Mouse (Mus musculus): ENCODE results near the gene Ift140. TPM values are rescaled to one million over a fixed set of nuclear protein-coding genes. Genes with fewer than 3 reads are reported as not detected.

The Ift140 gene
- polyA plus RNA-seq, 1 experiment from 2014 or later = 25.8 TPM

GRCm38 (mm10) chr17:25138803-25139202 lies 122.9 kb downstream of the Ift140 start:
- Histone ChIP-seq H3K27me3 (ENCODE audit: control insufficient read depth, insufficient read depth, low read length) (no peaks in the 10 kb centered on the region), H3K9me3 (ENCODE audit: control insufficient read depth, low read length) (no peaks in the 10 kb centered on the region), H3K4me1 (ENCODE audit: control insufficient read depth, insufficient read depth, low read length) (peaks cover 6% of the 10 kb centered on the region), H3K4me2 (ENCODE audit: low read depth) (no peak overlapping the region), H3K36me3 (ENCODE audit: control insufficient read depth, insufficient read depth, low read length) (no peaks in the 10 kb centered on the region), H3K9ac (ENCODE audit: low read length) (no peak overlapping the region), H3K4me3 (ENCODE audit: low read depth, low read length) (no peak overlapping the region), H3K27ac (ENCODE audit: low read depth, low read length) (no peak overlapping the region)
- ATAC-seq (ENCODE audit: insufficient read depth, low FRiP score, low TSS enrichment) (no peak), DNase-seq (ENCODE audit: low spot score) (no peak)
- WGBS = 100% methylated on average over 1 of the region's 1 CpGs

GRCm38 (mm10) chr17:25139960-25140359 lies 124.1 kb downstream of the Ift140 start:
- DNase-seq (ENCODE audit: low spot score) (no peak), ATAC-seq (ENCODE audit: insufficient read depth, low FRiP score, low TSS enrichment) (no peak)
- H3K36me3 ChIP-seq (ENCODE audit: control insufficient read depth, insufficient read depth, low read length) = no peaks in the 10 kb centered on the region
- no peaks in the 10 kb centered on the region for H3K9me3 ChIP-seq (ENCODE audit: control insufficient read depth, low read length)
- no peaks in the 10 kb centered on the region for H3K27me3 ChIP-seq (ENCODE audit: control insufficient read depth, insufficient read depth, low read length)
- no peak overlapping the region for H3K9ac ChIP-seq (ENCODE audit: low read length)
- no peak overlapping the region for H3K4me2 ChIP-seq (ENCODE audit: low read depth)
- no peak overlapping the region for H3K4me3 ChIP-seq (ENCODE audit: low read depth, low read length)
- 68% methylated on average over 4 of the region's 4 CpGs for WGBS
- H3K27ac ChIP-seq (ENCODE audit: low read depth, low read length) = no peak overlapping the region
- H3K4me1 ChIP-seq (ENCODE audit: control insufficient read depth, insufficient read depth, low read length) = no peaks in the 10 kb centered on the region

Other genes starting within 250 kb of the Ift140 start
- not detected in 2 replicates for gene Meiob, start 211.8 kb upstream of the Ift140 start, polyA plus RNA-seq (2014; fragmentation: Nextera tagmentation; extraction: Ambion mirVana)
- gene Hagh, start 175.9 kb upstream of the Ift140 start, polyA plus RNA-seq (2014; fragmentation: Nextera tagmentation; extraction: Ambion mirVana) = 32.9 and 34.5 TPM in 2 replicates
- gene Fahd1, start 165.7 kb upstream of the Ift140 start, polyA plus RNA-seq (2014; fragmentation: Nextera tagmentation; extraction: Ambion mirVana) = 16.2 and 19.0 TPM in 2 replicates
- gene Igfals, start 150.1 kb upstream of the Ift140 start, polyA plus RNA-seq (2014; fragmentation: Nextera tagmentation; extraction: Ambion mirVana) = 0.24 TPM in 1 of 2 replicates, not detected in the other
- gene Nubp2, start 129.7 kb upstream of the Ift140 start, polyA plus RNA-seq (2014; fragmentation: Nextera tagmentation; extraction: Ambion mirVana) = 82.3 and 88.8 TPM in 2 replicates
- 45.2 and 49.6 TPM in 2 replicates for gene Spsb3, start 129.4 kb upstream of the Ift140 start, polyA plus RNA-seq (2014; fragmentation: Nextera tagmentation; extraction: Ambion mirVana)
- 28.9 and 29.7 TPM in 2 replicates for gene Eme2, start 121.0 kb upstream of the Ift140 start, polyA plus RNA-seq (2014; fragmentation: Nextera tagmentation; extraction: Ambion mirVana)
- gene Mrps34, start 121.0 kb upstream of the Ift140 start, polyA plus RNA-seq (2014; fragmentation: Nextera tagmentation; extraction: Ambion mirVana) = 75.3 and 81.6 TPM in 2 replicates
- gene Nme3, start 119.6 kb upstream of the Ift140 start, polyA plus RNA-seq (2014; fragmentation: Nextera tagmentation; extraction: Ambion mirVana) = 38.4 and 57.1 TPM in 2 replicates
- 47.8 and 57.5 TPM in 2 replicates for gene Mapk8ip3, start 79.1 kb upstream of the Ift140 start, polyA plus RNA-seq (2014; fragmentation: Nextera tagmentation; extraction: Ambion mirVana)
- gene Jpt2, start 55.4 kb upstream of the Ift140 start, polyA plus RNA-seq (2014; fragmentation: Nextera tagmentation; extraction: Ambion mirVana) = 203 and 204 TPM in 2 replicates
- 11.9 and 12.6 TPM in 2 replicates for gene Cramp1l, start 297 bp upstream of the Ift140 start, polyA plus RNA-seq (2014; fragmentation: Nextera tagmentation; extraction: Ambion mirVana)
- gene Tmem204, start 67.5 kb downstream of the Ift140 start, polyA plus RNA-seq (2014; fragmentation: Nextera tagmentation; extraction: Ambion mirVana) = 11.4 and 13.3 TPM in 2 replicates
- gene Telo2, start 99.9 kb downstream of the Ift140 start, polyA plus RNA-seq (2014; fragmentation: Nextera tagmentation; extraction: Ambion mirVana) = 29.9 and 31.8 TPM in 2 replicates
- not detected in 2 replicates for gene Ptx4, start 104.7 kb downstream of the Ift140 start, polyA plus RNA-seq (2014; fragmentation: Nextera tagmentation; extraction: Ambion mirVana)
- gene Clcn7, start 117.3 kb downstream of the Ift140 start, polyA plus RNA-seq (2014; fragmentation: Nextera tagmentation; extraction: Ambion mirVana) = 20.5 and 22.4 TPM in 2 replicates
- gene Ccdc154, start 146.4 kb downstream of the Ift140 start, polyA plus RNA-seq (2014; fragmentation: Nextera tagmentation; extraction: Ambion mirVana) = not detected in 2 replicates
- gene Gm38655, start 159.4 kb downstream of the Ift140 start, polyA plus RNA-seq (2014; fragmentation: Nextera tagmentation; extraction: Ambion mirVana) = not detected in 2 replicates
- 30.5 and 31.8 TPM in 2 replicates for gene BC003965, start 168.5 kb downstream of the Ift140 start, polyA plus RNA-seq (2014; fragmentation: Nextera tagmentation; extraction: Ambion mirVana)
- 5.6 and 6.9 TPM in 2 replicates for gene Unkl, start 172.3 kb downstream of the Ift140 start, polyA plus RNA-seq (2014; fragmentation: Nextera tagmentation; extraction: Ambion mirVana)
- gene Gnptg, start 224.0 kb downstream of the Ift140 start, polyA plus RNA-seq (2014; fragmentation: Nextera tagmentation; extraction: Ambion mirVana) = 51.9 and 58.7 TPM in 2 replicates
- 59.8 and 63.6 TPM in 2 replicates for gene Tsr3, start 224.1 kb downstream of the Ift140 start, polyA plus RNA-seq (2014; fragmentation: Nextera tagmentation; extraction: Ambion mirVana)
- gene Baiap3, start 240.3 kb downstream of the Ift140 start, polyA plus RNA-seq (2014; fragmentation: Nextera tagmentation; extraction: Ambion mirVana) = 1.4 and 1.8 TPM in 2 replicates

Measured in neural tube, embryonic 11.5 days (tissue).